Comparison of ENCODE assay signal across 9 mouse cellular contexts in the genomic region with DNA sequence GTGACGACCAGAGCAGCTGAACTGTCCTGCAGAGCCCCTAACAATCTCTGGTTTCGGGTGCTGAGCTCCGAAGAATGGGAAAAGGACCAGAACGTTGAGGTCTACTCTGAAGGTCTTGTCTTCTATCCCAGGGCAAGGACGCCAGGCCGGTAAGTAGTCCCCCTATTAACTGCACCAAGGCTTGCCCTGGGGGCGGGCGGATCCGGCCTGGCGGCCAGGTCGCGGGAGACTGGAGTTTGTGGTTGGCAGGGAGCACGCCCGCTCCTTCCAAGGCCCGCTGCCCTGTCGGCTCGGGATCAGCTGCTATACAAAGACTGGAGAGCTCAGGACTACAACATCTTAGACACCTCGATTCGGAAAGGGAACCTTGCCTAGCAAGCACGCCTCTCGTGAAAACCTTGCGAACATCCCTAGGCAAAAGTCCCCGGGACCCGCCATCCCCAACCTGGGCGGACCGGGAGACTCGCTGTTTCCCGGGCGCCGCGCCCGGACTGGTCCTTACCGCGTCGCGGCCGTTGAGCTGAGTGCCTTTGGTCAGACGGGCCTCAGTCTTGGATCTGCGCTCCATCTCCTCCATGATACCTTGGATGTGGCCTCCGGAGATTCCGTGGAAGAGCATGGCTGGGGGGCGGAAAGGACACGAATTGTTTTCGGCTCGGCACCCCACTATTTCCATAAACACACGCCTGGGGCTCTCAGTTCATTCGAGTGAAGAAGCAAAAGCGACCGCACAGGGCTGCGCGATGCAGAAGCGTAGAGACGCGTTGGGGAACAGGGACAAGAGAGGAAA. TPM values are rescaled to one million over a fixed set of nuclear protein-coding genes. Genes with fewer than 3 reads are reported as not detected.
A peak's percentile ranks its signal among the peaks of the same experiment; 100 is the strongest.
DNase-seq lines count a peak whose midpoint lies in the region; ATAC-seq lines count a peak whose summit lies in the region.
"Had no signal": no experiment of that assay in that cellular context is flagged by ENCODE, and none has a peak within 500 bp of the region (broad histone marks: within the 10 kb centered on the region; RNA-seq: fewer than 3 reads in every experiment).

No protein-coding gene starts in this region.

- peak overlapping the region; percentile 68 for H3K4me2 ChIP-seq in limb, embryonic 15.5 days
- peak overlapping the region; percentile 45 for H3K4me2 ChIP-seq in stomach, embryonic 14.5 days (replicated peaks; ENCODE audit: low read depth, low read length)

- H3K9me3 ChIP-seq in limb, embryonic 15.5 days: no peaks in the 10 kb centered on the region
- H3K9me3 ChIP-seq in stomach, embryonic 14.5 days (ENCODE audit: control insufficient read depth, low read depth, low read length): no peaks in the 10 kb centered on the region

- DNase-seq in cerebellum, adult 9-11 months: peak; percentile 21
- no peak for DNase-seq in cerebellum, adult 11-12 months
- DNase-seq in thymus, postnatal 4 days: peak; percentile 45
- DNase-seq in thymus, postnatal 14 days: no peak
- DNase-seq in heart, postnatal 10 days: peak; percentile 59 to 62
- no peak for DNase-seq in T-cell, adult 2 months (ENCODE audit: low spot score)

- no peaks in the 10 kb centered on the region for H3K36me3 ChIP-seq in limb, embryonic 15.5 days
- no peaks in the 10 kb centered on the region for H3K36me3 ChIP-seq in stomach, embryonic 14.5 days (ENCODE audit: control insufficient read depth, insufficient read depth, low read length)

- H3K4me3 ChIP-seq in limb, embryonic 15.5 days: peak overlapping the region; percentile 51
- peak overlapping the region; percentile 28; the same call in 1 of the 2 replicates for H3K4me3 ChIP-seq in stomach, embryonic 14.5 days (ENCODE audit: low read depth, low read length)

- peak overlapping the region; percentile 65 for H3K27ac ChIP-seq in limb, embryonic 15.5 days
- no peak overlapping the region for H3K27ac ChIP-seq in stomach, embryonic 14.5 days (ENCODE audit: low read length)

- H3K4me1 ChIP-seq in limb, embryonic 15.5 days: peaks cover 44% of the 10 kb centered on the region
- H3K4me1 ChIP-seq in stomach, embryonic 14.5 days (ENCODE audit: control insufficient read depth, insufficient read depth, low read length): no peaks in the 10 kb centered on the region

- H3K9ac ChIP-seq in limb, embryonic 15.5 days: peak overlapping the region; percentile 47; the same call in 1 of the 2 replicates
- no peak overlapping the region for H3K9ac ChIP-seq in stomach, embryonic 14.5 days (replicated peaks; ENCODE audit: low read depth, low read length)

- intact Hi-C loops in heart, postnatal 10 days (cut with DNase I): loop anchor here (5.0 to 10.0 kb wide), 2 partner anchors 121 to 583 kb away; a partner anchor contains a TSS

- peaks cover 56% of the 10 kb centered on the region for H3K27me3 ChIP-seq in limb, embryonic 15.5 days
- H3K27me3 ChIP-seq in stomach, embryonic 14.5 days (ENCODE audit: control insufficient read depth, insufficient read depth, low read length): peaks cover 51% of the 10 kb centered on the region
- H3K27me3 ChIP-seq: CH12.LX had no signal

- under 1% methylated on average over 54 of the region's 54 CpGs for WGBS in limb, embryonic 15.5 days
- 4% methylated on average over 54 of the region's 54 CpGs for WGBS in stomach, embryonic 14.5 days

- ATAC-seq in limb, embryonic 15.5 days (ENCODE audit: insufficient number of reproducible peaks, low FRiP score, low TSS enrichment, low read depth): no peak
- peak; percentile 39; the same call in 1 of the 2 replicates for ATAC-seq in stomach, embryonic 14.5 days (ENCODE audit: insufficient number of reproducible peaks, insufficient read depth, low FRiP score, low read depth)

RNA-seq across cellular contexts. Expression of a gene that starts 6.9 kb away (rescaled TPM):
- under 1 TPM in 1 of 2 experiments, not detected in 1; 0.12 TPM for total RNA-seq in heart, postnatal 10 days (2021)
- polyA plus RNA-seq in limb, embryonic 15.5 days (2015; fragmentation: Nextera tagmentation; extraction: Ambion mirVana): 11.7 and 13.5 TPM in 2 replicates
- polyA plus RNA-seq in stomach, embryonic 14.5 days (2014; fragmentation: Nextera tagmentation; extraction: Ambion mirVana): 0.90 and 1.00 TPM in 2 replicates

RNA-seq across cellular contexts. Expression of a gene that starts 15.2 kb away (rescaled TPM):
- 10 to 100 TPM; 17.1 to 18.2 TPM for total RNA-seq in heart, postnatal 10 days (2021)
- polyA plus RNA-seq in limb, embryonic 15.5 days (2015; fragmentation: Nextera tagmentation; extraction: Ambion mirVana): 32.4 and 38.0 TPM in 2 replicates
- polyA plus RNA-seq in stomach, embryonic 14.5 days (2014; fragmentation: Nextera tagmentation; extraction: Ambion mirVana): 54.1 and 61.6 TPM in 2 replicates

Comparison
In these comparisons a context has a peak if more than half of its experiments do, and no peak if none do; other contexts are left out.
1. DNase-seq: peak in cerebellum, adult 9-11 months (single experiment), thymus, postnatal 4 days (single experiment) and heart, postnatal 10 days (2 of 2); none in cerebellum, adult 11-12 months (single experiment), thymus, postnatal 14 days (single experiment) and T-cell, adult 2 months (single experiment).